Mouse (Mus musculus): Measurements from ENCODE around the gene Rtn4rl2. TPM values are rescaled to one million over a fixed set of nuclear protein-coding genes. Genes with fewer than 3 reads are reported as not detected.

Gene Rtn4rl2
- polyA plus RNA-seq, 1 experiment: 7.6 TPM

Other genes starting within 250 kb of the Rtn4rl2 start
- gene Ctnnd1, start 235.9 kb downstream of the Rtn4rl2 start, polyA plus RNA-seq (2012; rRNA removed): 64.2 and 70.1 TPM in 2 replicates
- not detected in 2 replicates for gene Btbd18, start 227.6 kb downstream of the Rtn4rl2 start, polyA plus RNA-seq (2012; rRNA removed)
- 40.7 and 40.9 TPM in 2 replicates for gene Selenoh, start 215.9 kb downstream of the Rtn4rl2 start, polyA plus RNA-seq (2012; rRNA removed)
- not detected in 2 replicates for gene Gm28635, start 208.7 kb downstream of the Rtn4rl2 start, polyA plus RNA-seq (2012; rRNA removed)
- 11.7 and 15.3 TPM in 2 replicates for gene Med19, start 208.3 kb downstream of the Rtn4rl2 start, polyA plus RNA-seq (2012; rRNA removed)
- gene Tmx2, start 207.6 kb downstream of the Rtn4rl2 start, polyA plus RNA-seq (2012; rRNA removed): 93.5 and 97.4 TPM in 2 replicates
- gene Zdhhc5, start 171.5 kb downstream of the Rtn4rl2 start, polyA plus RNA-seq (2012; rRNA removed): 60.7 and 61.8 TPM in 2 replicates
- 16.8 and 18.8 TPM in 2 replicates for gene Clp1, start 159.4 kb downstream of the Rtn4rl2 start, polyA plus RNA-seq (2012; rRNA removed)
- 1.4 and 1.7 TPM in 2 replicates for gene Ypel4, start 152.7 kb downstream of the Rtn4rl2 start, polyA plus RNA-seq (2012; rRNA removed)
- 3.0 and 3.5 TPM in 2 replicates for gene Gm19426, start 143.1 kb downstream of the Rtn4rl2 start, polyA plus RNA-seq (2012; rRNA removed)
- gene Serping1, start 111.3 kb downstream of the Rtn4rl2 start, polyA plus RNA-seq (2012; rRNA removed): 547 and 588 TPM in 2 replicates
- gene Ube2l6, start 87.9 kb downstream of the Rtn4rl2 start, polyA plus RNA-seq (2012; rRNA removed): 24.8 and 26.9 TPM in 2 replicates
- not detected in 2 replicates for gene Smtnl1, start 64.1 kb downstream of the Rtn4rl2 start, polyA plus RNA-seq (2012; rRNA removed)
- 30.8 and 47.1 TPM in 2 replicates for gene Timm10, start 59.7 kb downstream of the Rtn4rl2 start, polyA plus RNA-seq (2012; rRNA removed)
- gene Slc43a1, start 47.9 kb downstream of the Rtn4rl2 start, polyA plus RNA-seq (2012; rRNA removed): 16.9 and 21.9 TPM in 2 replicates
- gene Slc43a3, start 49.9 kb upstream of the Rtn4rl2 start, polyA plus RNA-seq (2012; rRNA removed): 88.9 and 136 TPM in 2 replicates
- gene Prg2, start 93.8 kb upstream of the Rtn4rl2 start, polyA plus RNA-seq (2012; rRNA removed): 0.23 TPM in 1 of 2 replicates, not detected in the other
- not detected in 2 replicates for gene Prg3, start 101.5 kb upstream of the Rtn4rl2 start, polyA plus RNA-seq (2012; rRNA removed)
- 97.4 and 106 TPM in 2 replicates for gene Ssrp1, start 150.5 kb upstream of the Rtn4rl2 start, polyA plus RNA-seq (2012; rRNA removed)
- 2.4 and 2.6 TPM in 2 replicates for gene P2rx3, start 150.8 kb upstream of the Rtn4rl2 start, polyA plus RNA-seq (2012; rRNA removed)
- 91.0 and 121 TPM in 2 replicates for gene Tnks1bp1, start 161.3 kb upstream of the Rtn4rl2 start, polyA plus RNA-seq (2012; rRNA removed)
- gene Aplnr, start 249.5 kb upstream of the Rtn4rl2 start, polyA plus RNA-seq (2012; rRNA removed): 19.2 and 21.7 TPM in 2 replicates

Data from gonadal fat pad, adult 2 months (tissue).